Mouse (Mus musculus) right cerebral cortex, postnatal 4 days (tissue): ENCODE measurements around the gene Cpt1a.

Experiments used
- DNase-seq: peaks from one replicate; pipeline ENCODE4 v3.0.0-alpha.2; 2022

The Cpt1a gene

DNA sequence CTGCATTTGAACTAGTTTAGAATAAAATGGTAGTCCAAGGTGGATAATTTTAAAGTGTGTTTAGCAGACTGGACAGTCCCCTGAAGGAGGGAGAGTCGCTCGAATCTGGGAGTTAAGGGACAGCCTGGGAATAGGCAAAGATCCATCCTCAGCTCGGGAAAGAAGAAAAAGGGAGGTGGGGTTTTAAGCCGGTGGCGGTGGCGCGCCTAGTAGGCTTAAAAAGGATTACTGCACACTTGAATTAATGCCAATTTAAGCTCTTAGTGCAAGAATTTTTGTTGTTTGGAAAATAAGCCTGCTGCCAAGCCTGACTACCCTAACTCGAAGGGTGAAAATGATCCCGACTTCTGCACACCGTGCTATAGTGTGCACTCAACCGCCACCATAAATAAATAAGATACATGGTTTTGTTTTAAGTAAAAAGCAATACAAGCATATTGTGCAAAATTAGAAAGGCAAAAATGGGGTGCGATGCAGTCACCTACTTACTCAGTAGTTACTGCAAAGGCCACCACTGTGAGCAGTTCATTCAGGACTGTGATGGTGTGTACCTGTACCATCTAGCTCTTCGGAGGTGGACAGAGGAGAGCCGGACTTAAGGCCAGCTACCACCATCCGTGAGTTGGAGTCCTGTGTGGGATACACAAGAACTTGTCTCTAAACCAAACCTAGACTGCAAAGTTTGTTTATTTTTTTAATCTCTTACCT, 3.8 kb downstream of the Cpt1a start:
- no peak for DNase-seq

DNA sequence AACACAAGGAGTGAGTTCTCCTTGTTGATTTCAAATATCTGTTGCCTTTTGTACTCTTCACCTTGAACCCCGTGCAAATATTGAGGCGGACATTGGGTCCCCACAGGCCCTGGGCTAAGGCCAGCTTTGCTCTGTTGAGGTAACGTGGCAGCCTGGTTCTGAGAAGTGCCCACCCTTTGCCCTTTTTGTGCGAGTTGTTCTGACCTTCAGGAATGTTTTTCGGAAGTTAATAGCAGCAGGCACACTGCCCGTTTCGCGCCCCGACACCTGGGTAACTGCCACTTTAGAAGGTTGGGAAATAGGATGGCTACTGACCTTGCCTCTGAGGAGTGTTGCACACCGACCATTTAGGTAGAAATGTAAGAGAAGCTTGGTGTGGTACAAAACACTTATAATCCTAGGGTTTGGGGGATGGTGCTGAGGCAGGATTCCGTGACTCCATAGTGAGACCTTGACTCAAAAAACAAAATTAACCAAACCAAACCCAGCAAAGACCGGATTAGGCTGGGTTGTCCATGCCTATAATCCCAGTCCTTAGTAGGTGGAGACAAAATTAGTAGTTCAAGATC, 4.4 kb downstream of the Cpt1a start:
- DNase-seq = no peak

DNA sequence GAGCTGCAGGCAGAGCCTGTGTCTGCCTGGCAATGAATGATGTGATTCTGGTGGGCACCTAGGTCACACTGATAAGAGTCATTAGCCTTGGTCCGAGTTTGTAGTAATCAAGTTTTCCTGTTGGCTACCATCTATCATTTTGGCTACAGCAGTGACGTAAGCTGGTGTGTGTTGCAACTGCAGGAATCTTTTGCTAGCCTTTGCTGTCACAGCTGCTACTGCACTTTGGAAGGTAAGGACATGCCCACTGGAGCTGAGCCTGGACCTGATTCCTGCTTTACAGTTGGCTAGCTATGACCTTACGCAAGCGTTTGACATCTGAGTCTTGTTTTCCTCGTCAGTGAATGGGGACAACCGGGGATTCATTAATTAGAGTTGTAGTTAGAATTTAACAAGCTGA, 11.1 kb downstream of the Cpt1a start:
- no peak for DNase-seq

DNA sequence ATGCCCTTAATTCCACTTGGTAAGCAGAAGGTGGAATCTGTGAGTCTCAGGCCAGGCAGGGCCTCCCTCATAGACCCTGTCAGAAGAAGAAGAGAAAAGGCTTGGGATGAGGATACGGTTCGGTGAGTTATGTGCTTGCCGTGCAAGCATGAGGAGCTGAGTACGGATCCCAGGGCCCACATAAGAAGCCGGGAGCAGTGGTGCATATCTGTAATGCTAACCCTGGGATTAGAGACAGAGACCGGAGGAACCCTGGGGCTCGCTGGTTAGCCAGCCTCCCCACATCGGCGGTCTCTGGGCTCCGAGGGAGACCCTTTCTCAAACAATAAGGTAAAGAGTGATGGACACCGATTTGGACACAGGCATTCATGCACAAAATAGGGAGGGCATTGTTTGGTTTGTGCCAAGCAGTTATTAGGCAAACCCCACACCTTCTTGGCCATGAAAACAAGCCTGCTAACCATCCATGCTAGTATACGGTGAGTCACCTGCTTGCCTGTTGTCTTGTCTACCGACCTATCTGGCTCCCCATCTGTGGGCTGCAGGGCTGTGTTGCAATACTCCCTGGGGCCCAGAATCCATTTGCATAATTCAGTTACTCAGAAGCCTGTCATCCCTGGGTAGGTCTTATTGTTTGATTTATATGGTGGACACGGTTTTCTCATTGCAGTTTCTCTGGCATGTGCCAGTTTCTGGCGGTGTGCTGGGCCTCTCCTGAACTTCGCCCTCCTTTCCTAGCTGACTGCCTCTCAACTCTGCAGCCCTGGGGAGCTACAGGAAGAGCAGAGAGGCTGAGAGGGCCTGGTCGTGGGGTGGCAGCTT, 11.8 kb downstream of the Cpt1a start:
- DNase-seq = no peak

DNA sequence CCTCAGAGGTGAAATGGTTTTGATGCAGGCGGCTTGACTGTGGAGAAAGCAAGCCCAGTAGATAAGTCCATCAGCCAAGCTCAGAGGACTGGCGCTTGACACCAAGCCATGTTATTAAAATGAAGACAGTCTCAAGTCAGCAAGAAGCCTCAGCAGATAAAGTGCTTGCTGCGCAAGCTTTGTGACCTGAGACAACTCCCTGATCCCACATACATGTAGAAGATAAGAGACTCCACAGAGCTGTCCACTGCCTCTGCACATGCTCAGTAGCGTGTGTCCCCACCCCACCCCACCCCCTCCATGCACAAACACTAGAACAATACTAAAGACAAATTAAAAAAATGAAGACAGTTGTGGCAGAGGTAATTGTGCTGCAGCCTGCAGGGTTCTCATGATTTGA, 12.4 kb downstream of the Cpt1a start:
- DNase-seq = no peak

DNA sequence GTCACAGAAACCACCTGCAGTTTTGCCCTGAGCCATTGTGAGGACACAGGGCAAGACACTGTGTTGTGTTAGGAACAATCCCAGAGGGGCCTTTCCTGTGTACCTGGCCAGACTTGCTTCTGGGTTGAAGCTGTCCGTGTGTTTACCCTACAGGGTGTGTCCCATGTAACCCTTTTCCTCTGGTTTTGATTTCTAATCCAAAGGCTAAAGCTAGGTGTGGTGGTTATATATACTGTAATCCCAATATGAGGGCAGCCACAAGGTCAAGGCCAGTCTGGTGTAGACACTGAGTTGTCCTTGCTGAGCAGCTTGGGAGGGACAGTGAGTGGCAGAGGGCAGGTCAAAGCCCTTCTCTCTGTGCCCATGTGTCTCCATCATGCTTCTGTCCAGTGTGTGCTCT, 13.8 kb downstream of the Cpt1a start:
- no peak for DNase-seq

DNA sequence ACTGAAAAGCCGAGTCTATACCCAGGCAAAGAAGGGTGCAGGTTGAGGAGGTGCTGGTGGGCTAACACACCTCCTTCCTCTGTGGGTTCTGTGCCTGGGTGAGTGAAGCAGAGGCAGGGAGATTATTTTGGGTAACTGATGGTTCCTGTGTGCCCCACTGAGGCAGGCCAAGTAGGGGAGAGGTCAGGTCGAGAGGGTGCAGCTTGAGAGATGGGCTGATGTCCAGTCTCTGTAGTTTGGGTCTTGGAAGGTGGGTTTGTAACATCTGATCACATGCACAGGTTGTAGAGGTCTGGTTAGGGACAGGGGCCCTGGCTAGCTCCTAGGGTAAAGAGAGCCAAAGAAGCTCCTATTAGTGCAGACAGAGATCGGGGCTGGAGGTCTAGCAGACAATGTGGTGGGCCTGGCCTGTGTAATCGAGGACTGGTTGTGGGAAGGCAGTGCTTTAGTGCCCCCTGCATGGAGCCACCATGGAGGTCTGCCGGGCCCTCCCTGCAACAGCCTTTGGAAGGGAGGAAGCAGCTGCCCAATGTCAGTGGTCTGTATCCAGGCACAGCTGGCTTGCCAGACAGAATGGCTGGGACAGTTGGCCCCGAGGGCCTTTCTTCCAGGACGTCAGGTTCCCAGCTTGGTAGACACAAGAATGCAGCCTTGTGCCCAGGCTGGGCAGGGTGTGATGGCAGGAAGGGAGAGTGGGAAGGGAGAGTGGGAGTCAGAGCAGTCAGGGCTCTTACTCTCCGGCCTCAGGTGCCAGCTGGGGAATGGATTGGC, 14.5 kb downstream of the Cpt1a start:
- DNase-seq = no peak

DNA sequence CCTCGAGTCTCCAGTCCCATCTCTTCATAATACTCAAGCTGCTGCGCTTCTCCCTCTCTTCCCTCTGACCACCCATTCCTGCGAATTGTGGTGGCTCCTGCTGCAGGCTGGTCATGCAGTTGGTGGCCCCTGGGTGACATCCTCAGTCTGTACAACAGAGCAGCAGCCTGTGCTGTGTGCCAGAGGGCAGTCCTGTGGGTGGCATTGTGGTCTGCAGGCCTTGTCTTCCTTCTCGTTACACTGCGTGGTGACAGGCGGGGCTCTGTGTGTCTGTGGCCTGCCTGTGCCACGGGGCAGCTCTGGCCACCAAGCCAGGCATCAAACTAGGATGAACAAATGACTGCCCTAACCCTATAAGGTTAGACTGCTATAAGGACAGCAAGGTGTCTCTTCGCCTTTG, 17.1 kb downstream of the Cpt1a start:
- DNase-seq = no peak

DNA sequence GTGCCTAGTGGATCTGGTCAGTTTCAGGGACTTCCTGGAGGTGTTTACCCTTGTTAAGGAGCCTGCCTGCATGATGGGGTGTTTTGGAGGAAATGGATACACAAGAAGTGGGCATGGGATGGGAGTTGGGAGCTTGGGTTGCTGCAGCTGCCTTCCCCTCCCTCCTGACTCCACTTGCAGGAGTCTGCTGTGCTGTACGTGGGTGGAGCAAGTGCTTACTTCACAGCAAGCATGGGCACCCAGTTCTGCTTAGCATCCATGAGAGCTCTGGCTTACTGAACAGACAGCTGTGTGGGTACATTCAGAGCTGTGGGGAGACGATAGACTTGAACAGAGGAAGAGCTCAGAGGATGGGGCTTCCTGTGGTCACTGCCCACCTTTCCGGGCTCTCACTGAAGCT, 18.9 kb downstream of the Cpt1a start:
- no peak for DNase-seq

DNA sequence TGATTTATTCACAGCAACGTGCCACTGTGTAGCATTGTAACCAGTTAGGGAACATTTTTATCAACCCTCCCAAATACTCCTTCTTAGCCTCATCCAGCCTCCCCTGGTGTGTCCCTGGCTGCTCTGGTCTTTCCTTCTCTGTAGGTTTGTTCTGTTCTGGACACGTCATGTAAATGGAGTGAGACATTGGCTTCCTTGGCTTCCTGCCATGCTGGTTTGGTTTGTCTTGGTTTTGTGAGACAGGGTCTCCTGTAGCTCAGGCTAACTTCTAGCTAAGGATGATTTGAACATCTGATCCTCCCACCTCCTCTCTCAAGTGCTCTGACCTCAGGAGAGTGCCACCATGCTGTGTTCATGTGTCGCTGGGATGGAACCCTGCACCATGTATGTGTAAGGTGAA, 21.8 kb downstream of the Cpt1a start:
- no peak for DNase-seq

DNA sequence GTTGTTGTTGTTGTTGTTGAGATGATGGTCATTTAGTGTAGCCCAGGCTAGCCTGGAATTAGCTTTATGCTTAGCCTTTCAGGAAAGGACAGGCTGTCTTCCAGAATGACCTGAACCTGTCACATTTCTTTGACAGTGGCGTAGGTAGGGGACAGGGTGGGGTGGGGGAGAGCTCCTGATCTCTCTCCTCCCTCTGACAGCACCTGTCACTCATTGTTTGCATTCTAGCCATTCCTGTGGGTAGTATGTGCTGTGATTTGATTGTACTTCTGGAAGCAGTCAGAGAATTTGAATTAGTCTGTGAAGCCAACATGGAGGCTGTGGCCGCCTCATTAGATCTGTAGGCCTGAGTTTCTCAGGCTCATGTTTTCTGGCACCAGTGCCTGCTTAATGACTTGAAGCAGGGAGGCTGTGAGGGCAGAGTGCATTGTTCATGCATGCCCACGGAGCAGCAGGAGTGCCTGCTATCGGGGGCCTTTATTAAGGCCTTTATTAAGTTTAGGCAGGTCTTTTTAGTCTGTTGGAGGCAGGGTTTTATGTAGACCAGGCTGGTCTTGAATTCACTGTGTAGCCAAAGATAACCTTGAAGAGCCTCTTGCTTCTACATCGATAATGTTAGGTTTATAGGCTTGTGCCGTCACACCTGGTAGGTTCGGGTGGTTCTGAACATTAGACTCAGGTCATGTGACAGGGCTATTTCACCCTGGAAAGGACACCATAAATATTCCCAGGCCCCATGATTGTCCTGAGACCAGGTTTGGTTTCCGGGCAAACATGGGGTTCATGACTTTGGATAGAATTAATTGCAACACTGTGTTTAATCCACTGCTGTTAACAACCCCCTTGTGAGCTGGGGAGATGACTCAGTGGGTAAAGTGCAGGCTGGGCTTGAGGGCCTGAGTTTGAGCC, 22.8 kb downstream of the Cpt1a start:
- no peak for DNase-seq

DNA sequence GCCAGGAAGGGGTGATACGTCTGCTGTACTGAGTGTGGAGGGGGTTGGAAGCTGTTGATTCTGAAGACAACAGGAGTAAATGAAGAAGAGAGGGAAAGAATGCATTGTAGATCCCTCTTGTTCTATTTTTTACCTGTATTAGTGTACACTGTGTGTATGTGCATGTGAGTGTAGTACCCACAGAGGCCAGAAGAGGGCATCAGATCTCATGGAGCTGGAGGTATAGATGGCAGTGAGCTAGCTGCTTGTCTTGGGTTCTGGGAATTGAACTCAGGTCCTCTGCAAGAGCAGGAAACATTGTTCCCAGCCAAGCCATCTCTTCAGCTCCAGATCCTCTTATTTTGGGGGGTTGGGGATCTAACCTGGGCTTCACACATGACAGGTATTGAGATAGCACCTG, 25.6 kb downstream of the Cpt1a start:
- DNase-seq = no peak

DNA sequence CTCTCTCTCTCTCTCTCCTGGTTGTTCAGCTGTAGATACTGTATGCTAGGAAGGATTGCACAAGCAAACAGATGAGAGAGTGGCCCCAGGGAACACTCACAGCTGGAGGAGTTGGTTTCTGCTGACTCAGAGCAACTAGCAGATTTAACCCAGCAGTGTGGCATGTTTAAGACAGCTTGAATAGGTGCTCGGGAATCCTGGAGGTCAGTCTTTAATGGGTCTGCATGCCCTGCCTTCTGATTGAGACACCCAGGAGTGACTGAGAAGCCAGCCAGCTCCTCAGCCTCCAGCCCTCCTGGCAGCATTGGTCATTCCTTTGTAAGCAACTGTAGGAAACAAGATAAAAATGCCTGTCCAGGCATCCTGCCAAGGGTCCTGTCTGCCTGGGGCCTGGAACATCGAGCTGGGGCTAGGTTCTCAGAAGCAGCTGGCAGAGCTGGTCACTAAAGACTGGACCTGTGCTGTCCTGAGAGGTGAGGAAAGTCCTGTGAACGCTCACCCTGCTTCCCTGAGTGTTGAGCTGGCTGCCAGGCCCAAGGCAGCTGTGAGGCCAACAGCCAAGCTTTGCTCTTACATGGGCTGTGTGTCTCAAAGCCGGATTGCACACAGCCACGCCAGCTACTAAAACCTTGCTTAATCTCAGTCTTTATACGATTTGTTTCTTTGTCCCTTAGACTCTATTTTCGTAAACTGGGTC, 31.4 kb downstream of the Cpt1a start:
- peak; percentile 35 for DNase-seq

DNA sequence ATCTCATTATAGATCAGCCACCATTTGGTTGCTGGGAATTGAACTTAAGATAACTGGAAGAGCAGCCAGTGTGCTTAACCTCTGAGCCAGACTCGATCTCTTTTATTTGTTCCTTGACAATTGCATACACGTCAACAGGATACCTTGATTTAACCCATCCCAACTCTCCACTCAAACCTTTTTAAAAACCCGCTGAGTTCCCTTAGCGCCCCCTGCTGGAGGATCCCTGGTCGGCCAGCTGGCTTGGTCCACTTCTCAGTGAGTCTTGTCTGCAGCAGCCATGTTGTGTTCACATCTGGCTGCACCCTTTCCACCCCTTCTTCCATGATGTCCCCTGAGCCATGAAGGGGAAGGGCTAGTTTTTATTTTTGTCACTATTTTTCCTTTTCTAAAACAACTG, 33.0 kb downstream of the Cpt1a start:
- peak; percentile 53 for DNase-seq

DNA sequence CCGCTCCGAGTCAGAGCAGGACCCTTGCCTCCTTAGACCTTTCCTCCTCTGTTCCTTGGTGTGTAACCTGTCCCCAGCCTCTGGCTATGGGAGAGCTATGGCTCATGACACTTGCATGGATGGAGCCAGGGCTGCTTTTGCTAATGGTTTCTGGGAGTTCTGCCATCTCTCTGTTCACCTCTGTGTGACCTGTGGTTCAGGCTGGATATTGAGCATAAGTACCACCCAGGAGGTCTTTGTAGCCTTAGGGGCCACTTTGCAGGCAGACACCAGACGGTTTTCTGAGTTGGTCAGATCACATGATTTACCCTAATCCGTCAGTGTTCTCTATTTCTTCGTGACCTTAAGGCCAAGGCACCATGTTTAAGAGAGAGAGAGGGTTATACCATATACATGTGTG, 34.4 kb downstream of the Cpt1a start:
- no peak for DNase-seq

DNA sequence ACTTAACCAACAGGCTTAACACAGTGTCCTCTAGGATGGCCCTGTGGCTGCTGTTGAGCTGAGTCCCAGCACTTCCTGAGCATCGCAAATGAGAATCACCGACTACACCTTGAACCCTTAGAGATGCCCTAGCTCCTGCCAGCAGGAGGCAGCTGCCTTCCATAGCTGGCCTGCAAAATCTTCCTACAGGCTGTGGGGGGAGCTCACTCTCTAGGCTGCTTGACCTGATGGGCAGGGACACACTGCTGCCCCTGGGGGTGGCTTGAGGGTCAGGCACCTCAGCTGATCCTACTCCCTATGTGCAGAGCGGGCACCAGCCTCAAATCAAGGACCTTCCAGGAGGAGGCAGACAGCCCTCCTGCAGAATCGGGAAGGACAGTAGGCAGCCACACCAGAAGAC, 35.5 kb downstream of the Cpt1a start:
- DNase-seq = no peak

DNA sequence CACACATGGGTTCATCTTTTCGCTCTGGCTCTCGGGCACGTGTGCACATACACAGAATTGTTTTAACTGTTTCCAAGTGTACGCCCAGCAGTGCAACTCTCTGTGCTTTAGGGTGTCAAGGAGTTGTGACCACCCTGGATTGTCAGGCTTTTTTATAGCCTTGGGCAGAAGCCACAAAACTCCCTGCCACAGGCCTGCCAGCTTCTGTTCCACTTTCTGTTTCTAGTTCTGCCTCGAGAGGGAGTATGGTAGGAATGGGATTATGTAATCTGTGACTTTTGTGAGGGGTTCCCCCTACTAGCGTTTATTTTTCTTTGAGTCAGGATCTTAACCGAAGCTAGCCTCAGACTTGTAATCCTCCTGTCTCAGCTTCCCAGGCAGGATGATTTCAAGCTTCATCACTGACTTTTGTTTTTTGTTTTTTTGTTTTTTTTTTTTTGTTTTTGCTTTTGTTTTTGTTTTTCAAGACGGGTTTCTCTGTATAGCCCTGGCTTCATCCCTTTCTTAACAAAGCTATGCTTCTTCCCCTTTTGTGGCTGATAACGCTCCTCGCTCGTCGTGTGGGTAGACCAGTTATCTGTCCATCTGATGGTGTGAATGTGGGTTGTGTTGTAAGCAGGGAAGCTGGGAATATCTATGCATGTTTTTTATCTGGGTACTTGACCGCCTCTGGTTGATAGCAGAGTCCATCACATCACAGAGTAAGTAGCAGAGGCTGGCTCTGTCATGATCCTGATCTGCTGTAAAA, 37.9 kb downstream of the Cpt1a start:
- no peak for DNase-seq

DNA sequence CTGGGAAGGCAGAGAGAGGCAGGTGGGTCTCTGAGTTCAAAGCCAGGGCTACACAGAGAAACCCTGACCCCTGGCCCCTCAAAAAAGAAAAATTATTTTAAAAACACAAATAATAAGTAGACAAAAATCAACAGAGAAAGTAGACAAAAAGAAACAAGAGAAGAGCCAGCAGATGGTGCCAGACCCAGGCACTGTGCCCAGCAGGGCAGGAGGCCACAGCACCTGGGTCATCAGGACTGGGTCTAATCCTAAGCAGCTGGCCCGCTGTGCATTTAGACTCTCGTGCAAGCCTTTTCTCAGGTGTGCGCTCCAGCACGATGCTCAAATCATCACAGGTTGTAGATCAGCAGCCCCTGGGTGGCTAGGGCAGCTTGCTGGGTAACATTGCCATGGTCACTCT, 41.4 kb downstream of the Cpt1a start:
- no peak for DNase-seq

DNA sequence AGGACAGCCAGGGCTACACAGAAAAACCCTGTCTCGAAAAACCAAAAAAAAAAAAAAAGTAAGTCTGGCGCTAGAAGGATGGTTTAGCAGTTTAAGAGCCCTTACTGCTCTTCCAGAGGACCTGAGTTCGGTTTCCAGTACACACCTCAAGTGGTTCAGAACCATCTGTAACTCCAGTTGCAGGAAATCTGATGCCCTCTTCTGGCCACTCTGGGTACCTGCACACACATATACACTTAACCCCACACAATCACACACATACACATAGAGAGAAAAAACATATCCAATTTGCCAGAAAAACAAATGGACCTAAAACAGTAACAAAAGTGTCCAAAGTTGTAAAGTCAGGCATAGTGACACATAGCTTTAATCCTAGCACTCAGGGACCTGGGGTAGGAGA, 43.0 kb downstream of the Cpt1a start:
- DNase-seq = no peak

DNA sequence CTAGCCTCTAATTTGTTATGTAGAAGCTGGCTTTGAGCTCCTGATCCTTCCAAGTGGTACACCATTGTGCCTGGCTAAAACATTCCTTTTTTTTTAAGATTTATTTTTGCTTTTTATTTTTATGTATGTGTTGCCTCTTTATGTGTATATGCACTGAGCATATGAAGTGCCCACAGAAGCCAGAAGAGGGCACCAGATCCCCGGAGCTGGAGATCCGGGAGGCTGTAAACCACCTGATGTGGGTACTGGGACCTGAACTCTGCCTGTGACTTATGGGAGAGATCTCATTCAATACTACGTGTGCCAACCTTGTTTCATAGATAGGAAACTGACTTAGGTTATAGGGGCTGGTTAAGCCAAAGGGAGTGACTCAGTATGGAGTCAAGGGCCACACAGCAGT, 46.1 kb downstream of the Cpt1a start:
- no peak for DNase-seq

DNA sequence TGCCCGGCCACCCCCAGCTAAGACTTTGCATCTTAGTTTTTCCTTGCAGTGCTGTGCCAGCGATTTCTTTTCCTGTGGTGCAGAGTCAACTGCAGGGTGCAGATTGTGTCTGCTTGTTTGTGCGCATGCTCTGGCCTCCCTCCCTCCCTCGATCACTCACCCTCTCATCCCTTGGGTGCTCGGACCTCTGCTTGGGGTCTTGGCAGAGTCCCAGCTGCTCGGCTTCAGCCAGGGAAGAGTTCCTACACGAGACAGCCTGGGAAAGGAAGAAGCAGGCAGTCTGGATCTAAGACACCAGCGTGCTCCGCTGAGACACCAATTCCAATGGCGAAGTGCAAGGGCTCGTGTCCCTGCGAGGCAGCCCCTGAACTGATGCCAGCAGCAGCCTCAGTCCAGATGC, 51.2 kb downstream of the Cpt1a start:
- no peak for DNase-seq
